Mouse (Mus musculus) kidney, adult 9 months (tissue): ENCODE results near the gene Ier3.
A peak's percentile ranks its signal among the peaks of the same experiment; 100 is the strongest.

Source experiments
- DNase-seq: peaks from one replicate; pipeline ENCODE4 v3.0.0; 2022

Ier3 gene

GRCm38 (mm10) chr17:35869346-35870067 is 48.0 kb downstream of the Ier3 start:
- DNase-seq, result no peak

DNA sequence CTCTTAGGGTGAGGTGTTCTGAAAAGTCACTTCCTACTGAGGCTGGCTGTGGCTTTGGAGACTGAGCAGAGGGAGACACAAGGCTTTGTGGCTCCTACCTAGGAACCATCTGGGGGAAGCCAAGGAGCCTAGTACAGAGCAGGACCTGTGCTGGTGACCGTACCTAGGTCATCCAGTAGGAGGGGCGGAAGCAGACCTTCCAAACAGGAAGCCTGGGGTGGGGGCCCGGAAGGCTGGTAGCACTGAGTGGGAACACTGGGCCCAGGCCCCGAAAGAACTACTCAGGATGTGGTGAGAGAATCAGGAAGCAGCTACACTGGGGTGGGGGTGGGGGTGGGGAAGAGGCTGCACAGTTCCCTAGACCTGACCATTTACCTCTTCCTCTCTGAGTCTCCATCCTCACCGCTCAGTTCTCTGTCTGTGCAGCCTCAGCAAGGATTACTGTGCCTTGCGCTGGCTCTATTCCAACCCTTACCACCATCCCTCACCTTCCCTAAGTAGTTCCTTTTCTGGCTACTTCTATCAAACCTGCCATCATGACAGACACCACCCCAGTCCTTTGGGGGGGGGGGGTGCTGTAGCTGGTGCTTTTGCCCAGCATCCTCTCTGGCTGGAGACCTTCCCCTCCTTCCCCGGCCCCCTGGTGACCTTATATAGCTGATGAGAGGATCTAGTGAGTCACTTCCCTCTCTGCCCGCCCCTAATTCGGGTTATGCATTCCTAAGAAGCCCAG is 48.8 kb downstream of the Ier3 start:
- peak; percentile 66 for DNase-seq

GRCm38 (mm10) chr17:35870884-35871696 is 49.6 kb downstream of the Ier3 start:
- no peak for DNase-seq
